Mouse (Mus musculus) erythroblast, embryonic 14.5 days (primary cell): ENCODE measurements around the gene Dcp1b.

Experiments
- GATA1 ChIP-seq: IDR thresholded peaks from 2 replicates; pipeline ENCODE4 v1.6.1; 2012; ENCODE audit warnings: low read length, inconsistent platforms, mixed read lengths
- TAL1 ChIP-seq: IDR thresholded peaks from 3 replicates; pipeline ENCODE4 v1.6.1; 2012; ENCODE audit warnings: low read length, inconsistent platforms, mixed read lengths

DNA sequence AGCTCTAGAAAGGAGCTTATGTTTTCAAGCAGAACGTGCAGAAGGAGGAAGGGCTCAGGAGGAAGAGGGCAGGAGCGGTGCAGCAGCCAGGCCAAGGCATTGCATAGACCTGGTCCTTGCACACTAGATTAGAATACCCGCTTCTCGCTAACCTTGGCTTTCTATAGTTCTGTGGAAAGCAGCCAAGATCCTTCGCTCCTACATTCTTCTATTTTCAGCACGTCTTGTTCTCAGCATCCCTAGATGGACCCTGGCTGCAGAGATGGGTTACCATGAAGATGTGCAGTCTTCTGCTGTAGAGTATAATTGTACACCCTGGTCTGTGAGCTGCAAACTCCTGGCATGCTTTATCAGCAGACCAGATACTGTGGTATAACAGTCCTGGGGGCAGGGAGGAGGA lies 39.1 kb downstream of the Dcp1b start:
- TF ChIP-seq GATA1, result no peak
- no peak for TF ChIP-seq TAL1
